Mouse (Mus musculus): ENCODE results near the gene Aak1.

The Aak1 gene

GRCm38 (mm10) chr6:86897520-86897919 is 48.2 kb downstream of the Aak1 start:
- DNase-seq = no peak

GRCm38 (mm10) chr6:86899053-86899452 is 49.7 kb downstream of the Aak1 start:
- DNase-seq = peak; percentile 45

- DNase-seq = no peak
Measured at GRCm38 (mm10) chr6:86899965-86900364, 50.6 kb downstream of the Aak1 start.

- no peak for DNase-seq
Measured at GRCm38 (mm10) chr6:86900546-86900945, 51.2 kb downstream of the Aak1 start.

- no peak for DNase-seq
Measured at GRCm38 (mm10) chr6:86905500-86905899, 56.2 kb downstream of the Aak1 start.

GRCm38 (mm10) chr6:86907191-86907590 is 57.9 kb downstream of the Aak1 start:
- DNase-seq = no peak

GRCm38 (mm10) chr6:86908561-86909150 is 59.3 kb downstream of the Aak1 start:
- no peak for DNase-seq

GRCm38 (mm10) chr6:86909881-86910280 is 60.6 kb downstream of the Aak1 start:
- DNase-seq = no peak

- no peak for DNase-seq
Measured at GRCm38 (mm10) chr6:86916157-86916820, 67.0 kb downstream of the Aak1 start.

GRCm38 (mm10) chr6:86917231-86917630 is 67.9 kb downstream of the Aak1 start:
- peak; percentile 63 for DNase-seq

- no peak for DNase-seq
Measured at GRCm38 (mm10) chr6:86918058-86918835, 68.9 kb downstream of the Aak1 start.

GRCm38 (mm10) chr6:86921880-86922279 is 72.6 kb downstream of the Aak1 start:
- DNase-seq = peak; percentile 57

- DNase-seq = no peak
Measured at GRCm38 (mm10) chr6:86924746-86925145, 75.4 kb downstream of the Aak1 start.

- DNase-seq = peak; percentile 56
Measured at GRCm38 (mm10) chr6:86934541-86934940, 85.2 kb downstream of the Aak1 start.

- no peak for DNase-seq
Measured at GRCm38 (mm10) chr6:86939797-86940196, 90.5 kb downstream of the Aak1 start.

GRCm38 (mm10) chr6:86940966-86941365 is 91.6 kb downstream of the Aak1 start:
- DNase-seq = no peak

GRCm38 (mm10) chr6:86947100-86947499 is 97.8 kb downstream of the Aak1 start:
- DNase-seq = peak; percentile 27

- no peak for DNase-seq
Measured at GRCm38 (mm10) chr6:86948746-86949145, 99.4 kb downstream of the Aak1 start.

- DNase-seq = no peak
Measured at GRCm38 (mm10) chr6:86950141-86950540, 100.8 kb downstream of the Aak1 start.

GRCm38 (mm10) chr6:86950733-86951255 is 101.5 kb downstream of the Aak1 start:
- no peak for DNase-seq

- peak; percentile 79 for DNase-seq
Measured at GRCm38 (mm10) chr6:86955741-86956140, 106.4 kb downstream of the Aak1 start.

GRCm38 (mm10) chr6:86956206-86956605 is 106.9 kb downstream of the Aak1 start:
- DNase-seq = no peak

- no peak for DNase-seq
Measured at GRCm38 (mm10) chr6:86959006-86959405, 109.7 kb downstream of the Aak1 start.

Measured in layer of hippocampus, adult 9-11 months (tissue).